Mouse (Mus musculus) E14TG2a.4 (cell line): Measurements from ENCODE around the gene Edrf1.

Source experiments
- CTCF ChIP-seq: conservative IDR thresholded peaks from 2 replicates; pipeline ENCODE4 v1.5.1; 2014; ENCODE audit warnings: low read length
- NANOG ChIP-seq: IDR thresholded peaks from 2 replicates; pipeline ENCODE4 v1.6.1; 2014; ENCODE audit warnings: borderline replicate concordance, low read length, mixed read lengths
- POU5F1 ChIP-seq: IDR thresholded peaks from 2 replicates; pipeline ENCODE4 v1.6.1; 2014; ENCODE audit warnings: low read length, borderline replicate concordance

GRCm38 (mm10) chr7:133632476-133632875, 4.9 kb upstream of the Edrf1 start:
- TF ChIP-seq CTCF: peak; percentile 85
- TF ChIP-seq NANOG: no peak
- TF ChIP-seq POU5F1: no peak
